Mouse (Mus musculus): Measurements from ENCODE around the gene Olfr994. TPM values are rescaled to one million over a fixed set of nuclear protein-coding genes. Genes with fewer than 3 reads are reported as not detected.
A peak's percentile ranks its signal among the peaks of the same experiment; 100 is the strongest.

The Olfr994 gene
- not detected in 2 replicates for total RNA-seq (2021)
- long read RNA-seq, result 0 reads

GRCm38 (mm10) chr2:85436351-85436750 is at the start of gene Olfr994:
Gene Olfr994 (minus strand): TSS chr2:85436451.
- no peak for DNase-seq

DNA sequence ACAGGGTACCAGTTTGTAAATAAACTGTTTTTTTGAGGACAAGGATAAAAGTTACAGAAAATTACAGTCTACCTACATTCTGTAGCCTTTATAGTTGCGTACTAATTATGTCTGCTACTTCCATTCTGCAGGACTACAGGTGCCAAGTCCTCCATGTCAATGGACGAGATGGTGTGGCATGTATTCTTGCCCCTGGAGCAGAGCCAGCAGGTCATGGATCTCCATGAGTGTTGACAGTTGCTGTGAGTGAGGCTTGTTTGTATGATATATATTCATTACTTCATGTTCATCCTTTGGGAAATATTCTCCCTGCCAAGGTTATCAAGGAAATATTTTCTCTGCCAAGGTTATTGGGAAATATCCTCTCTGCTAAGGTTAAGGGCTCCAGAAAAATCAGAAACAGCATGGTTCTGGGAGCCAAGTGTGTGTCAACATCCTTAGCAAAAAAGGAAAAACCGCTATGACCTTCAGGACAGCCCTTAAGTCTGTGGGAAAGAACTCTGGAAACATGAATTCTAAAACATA is 30.6 kb upstream of the Olfr994 start:
- peak; percentile 67 for DNase-seq

GRCm38 (mm10) chr2:85443539-85443938 is 7.3 kb upstream of the Olfr994 start, which contains the start of gene Olfr995:
Gene Olfr995 (minus strand): TSS chr2:85443639.
- DNase-seq, result no peak

DNA sequence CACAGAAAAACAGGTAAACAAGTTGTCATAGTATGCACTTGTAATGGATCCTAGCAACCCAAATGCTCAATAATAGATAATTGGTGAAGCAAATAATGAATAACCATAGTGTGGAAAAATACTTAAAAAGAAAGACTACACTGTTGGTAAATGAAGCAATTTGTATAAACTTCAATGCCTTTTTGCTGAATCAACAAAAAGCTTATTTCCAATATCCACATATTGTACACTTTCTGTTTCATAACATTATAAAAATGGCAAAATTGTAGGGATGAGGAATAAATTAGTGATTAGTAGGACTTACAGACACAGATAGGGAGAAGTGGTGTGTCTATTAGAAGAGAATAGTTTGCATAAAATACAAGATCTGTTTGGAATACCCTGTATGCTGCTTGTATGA is 6.3 kb upstream of the Olfr994 start:
- no peak for DNase-seq

GRCm38 (mm10) chr2:85425893-85426292 is 10.4 kb downstream of the Olfr994 start:
- DNase-seq, result no peak

GRCm38 (mm10) chr2:85414777-85415176 is 21.5 kb downstream of the Olfr994 start, which contains the start of gene Olfr993:
Gene Olfr993 (minus strand): TSS chr2:85414877.
- no peak for DNase-seq

DNA sequence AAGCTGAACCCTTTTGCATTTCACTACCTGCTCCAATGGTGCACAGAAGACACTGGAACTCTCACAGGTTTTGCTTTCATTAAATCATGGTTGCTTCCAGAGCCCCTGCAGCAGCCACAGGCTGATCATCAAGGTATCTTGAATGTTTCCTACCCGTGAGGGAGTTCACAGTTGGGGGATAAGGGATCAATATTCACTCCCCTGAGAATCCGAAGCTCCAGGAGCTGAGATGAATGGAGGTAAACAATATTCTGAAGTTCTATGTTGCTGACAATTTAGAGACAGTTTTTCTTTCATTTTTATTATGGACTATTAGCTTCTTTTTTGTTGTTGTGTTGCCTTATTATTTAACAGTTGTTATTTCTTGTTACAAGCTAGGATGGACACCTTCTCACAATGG is 26.9 kb downstream of the Olfr994 start, which contains the start of gene Olfr992:
TSS of gene Olfr992 (minus strand) at position 101 of the 400 bp plus-strand sequence.
- DNase-seq, result no peak

Other genes starting within 250 kb of the Olfr994 start
- gene Lrrc55, start 239.3 kb downstream of the Olfr994 start, total RNA-seq (2021), result 15.8 and 19.7 TPM in 2 replicates
- gene Olfr987, start 97.1 kb downstream of the Olfr994 start, total RNA-seq (2021), result not detected in 2 replicates
- not detected in 2 replicates for gene Olfr988, start 73.2 kb downstream of the Olfr994 start, total RNA-seq (2021)
- not detected in 2 replicates for gene Olfr992, start 27.0 kb downstream of the Olfr994 start, total RNA-seq (2021)
- not detected in 2 replicates for gene Olfr993, start 21.6 kb downstream of the Olfr994 start, total RNA-seq (2021)
- gene Olfr995, start 7.2 kb upstream of the Olfr994 start, total RNA-seq (2021), result not detected in 2 replicates
- gene 4833423E24Rik, start 82.6 kb upstream of the Olfr994 start, total RNA-seq (2021), result 0.38 and 0.39 TPM in 2 replicates
- not detected in 2 replicates for gene Olfr996, start 142.8 kb upstream of the Olfr994 start, total RNA-seq (2021)
- gene Olfr998, start 152.5 kb upstream of the Olfr994 start, total RNA-seq (2021), result not detected in 2 replicates
- not detected in 2 replicates for gene Olfr1000, start 175.5 kb upstream of the Olfr994 start, total RNA-seq (2021)
- not detected in 2 replicates for gene Olfr1002, start 214.3 kb upstream of the Olfr994 start, total RNA-seq (2021)
- not detected in 2 replicates for gene Olfr154, start 228.0 kb upstream of the Olfr994 start, total RNA-seq (2021)
- not detected in 2 replicates for gene Olfr1006, start 242.3 kb upstream of the Olfr994 start, total RNA-seq (2021)

All from adrenal gland, postnatal 25 days (tissue).